Mouse (Mus musculus) left cerebral cortex, adult 8-10 months (tissue): ENCODE measurements around the gene Ccdc151. TPM values are rescaled to one million over a fixed set of nuclear protein-coding genes. Genes with fewer than 3 reads are reported as not detected.
A peak's percentile ranks its signal among the peaks of the same experiment; 100 is the strongest.

Source experiments
- DNase-seq, 2 experiments: peaks; one replicate each; pipeline ENCODE4 v3.0.0; 2022; ENCODE audit warnings: low spot score in 2 of 2
- total RNA-seq, 4 experiments: library from RNA; stranded (reverse); gene quantifications; 2 replicates each; pipeline ENCODE4 v1.2.4; 2022

Gene Ccdc151
- total RNA-seq, 4 experiments from 2014 or later = 6.6 to 9.2 (median 6.7) TPM

GRCm38 (mm10) chr9:21959244-21959643 lies 43.2 kb downstream of the Ccdc151 start:
- no peak for DNase-seq

- no peak for DNase-seq
Observed at GRCm38 (mm10) chr9:21958372-21958771, 44.1 kb downstream of the Ccdc151 start.

GRCm38 (mm10) chr9:21955570-21956281 lies 46.7 kb downstream of the Ccdc151 start, which contains the start of gene Swsap1:
Gene Swsap1 (plus strand): TSS chr9:21955755.
- DNase-seq = peak; percentile 99 to 100

- DNase-seq = no peak
Observed at GRCm38 (mm10) chr9:21955225-21955569, 47.2 kb downstream of the Ccdc151 start.

- DNase-seq = no peak
Observed at GRCm38 (mm10) chr9:21954635-21955034, 47.8 kb downstream of the Ccdc151 start.

- DNase-seq = peak in 1 of 2 experiments; percentile 79
Observed at GRCm38 (mm10) chr9:21953600-21953999, 48.8 kb downstream of the Ccdc151 start.

GRCm38 (mm10) chr9:21951977-21952376 lies 50.5 kb downstream of the Ccdc151 start:
- DNase-seq = no peak

- DNase-seq = no peak
Observed at GRCm38 (mm10) chr9:21950322-21950721, 52.1 kb downstream of the Ccdc151 start.

GRCm38 (mm10) chr9:21948790-21949189 lies 53.6 kb downstream of the Ccdc151 start:
- DNase-seq = peak in 1 of 2 experiments; percentile 65

GRCm38 (mm10) chr9:21948146-21948545 lies 54.3 kb downstream of the Ccdc151 start:
- DNase-seq = no peak

- no peak for DNase-seq
Observed at GRCm38 (mm10) chr9:21947540-21948130, 54.8 kb downstream of the Ccdc151 start.

GRCm38 (mm10) chr9:21944267-21944666 lies 58.2 kb downstream of the Ccdc151 start:
- DNase-seq = no peak

- no peak for DNase-seq
Observed at GRCm38 (mm10) chr9:21943638-21944037, 58.8 kb downstream of the Ccdc151 start.

GRCm38 (mm10) chr9:21943046-21943445 lies 59.4 kb downstream of the Ccdc151 start:
- no peak for DNase-seq

Other genes with a start within 250 kb of the Ccdc151 start
- 1 to 10 TPM; 2.0 to 2.5 (median 2.2) TPM for gene Spc24, start 242.3 kb downstream of the Ccdc151 start, total RNA-seq
- 10 to 100 TPM in 1 of 4 experiments, 1 to 10 TPM in 3; 9.1 to 10.9 (median 9.6) TPM for gene Kank2, start 203.9 kb downstream of the Ccdc151 start, total RNA-seq
- gene Angptl8, start 167.1 kb downstream of the Ccdc151 start, total RNA-seq = not detected
- gene Dock6, start 150.0 kb downstream of the Ccdc151 start, total RNA-seq = 10 to 100 TPM; 14.6 to 19.8 (median 16.8) TPM
- 10 to 100 TPM; 10.7 to 15.7 (median 13.5) TPM for gene Rab3d, start 84.4 kb downstream of the Ccdc151 start, total RNA-seq
- gene Ccdc159, start 75.2 kb downstream of the Ccdc151 start, total RNA-seq = 10 to 100 TPM; 12.9 to 19.5 (median 16.0) TPM
- gene Tmem205, start 75.1 kb downstream of the Ccdc151 start, total RNA-seq = 10 to 100 TPM; 36.3 to 42.6 (median 39.4) TPM
- 100 to 1,000 TPM; 133 to 152 (median 147) TPM for gene Plppr2, start 65.6 kb downstream of the Ccdc151 start, total RNA-seq
- gene Swsap1, start 46.9 kb downstream of the Ccdc151 start, total RNA-seq = 10 to 100 TPM; 13.2 to 15.0 (median 14.8) TPM
- 10 to 100 TPM; 12.9 to 15.3 (median 14.4) TPM for gene Epor, start 39.1 kb downstream of the Ccdc151 start, total RNA-seq
- gene Rgl3, start 13.2 kb downstream of the Ccdc151 start, total RNA-seq = 1 to 10 TPM; 2.7 to 4.4 (median 3.2) TPM
- 10 to 100 TPM; 89.5 to 94.0 (median 91.8) TPM for gene Prkcsh, start 172 bp upstream of the Ccdc151 start, total RNA-seq
- gene Elavl3, start 49.4 kb upstream of the Ccdc151 start, total RNA-seq = 100 to 1,000 TPM; 132 to 153 (median 147) TPM
- not detected for gene Gm49318, start 68.6 kb upstream of the Ccdc151 start, total RNA-seq
- 10 to 100 TPM; 20.7 to 23.7 (median 21.9) TPM for gene Zfp653, start 68.7 kb upstream of the Ccdc151 start, total RNA-seq
- 10 to 100 TPM; 45.4 to 50.8 (median 48.0) TPM for gene Ecsit, start 82.8 kb upstream of the Ccdc151 start, total RNA-seq
- gene Cnn1, start 96.6 kb upstream of the Ccdc151 start, total RNA-seq = 1 to 10 TPM in 1 of 4 experiments, under 1 TPM in 3; 0.37 to 1.2 (median 0.59) TPM
- 10 to 100 TPM; 52.2 to 69.8 (median 66.6) TPM for gene Elof1, start 114.5 kb upstream of the Ccdc151 start, total RNA-seq
- under 1 TPM in 3 of 4 experiments, not detected in 1; 0.32 to 0.42 (median 0.37) TPM for gene Acp5, start 133.1 kb upstream of the Ccdc151 start, total RNA-seq
- 10 to 100 TPM; 41.6 to 49.3 (median 46.1) TPM for gene Pigyl, start 154.2 kb upstream of the Ccdc151 start, total RNA-seq
- gene Zfp872, start 185.5 kb upstream of the Ccdc151 start, total RNA-seq = under 1 TPM in 1 of 4 experiments, not detected in 3; 0.35 TPM
- 10 to 100 TPM; 17.9 to 26.0 (median 22.0) TPM for gene Zfp809, start 223.1 kb upstream of the Ccdc151 start, total RNA-seq